Mouse (Mus musculus) lung, embryonic 15.5 days (tissue): ENCODE measurements around the gene Ift81. TPM values are rescaled to one million over a fixed set of nuclear protein-coding genes. Genes with fewer than 3 reads are reported as not detected.

Experiments
- ATAC-seq: fragments of 200-750 bp; cut with Nextera tagmentation; 2 replicates; pipeline ENCODE4 v1.8.0; 2017; ENCODE audit warnings: moderate number of reproducible peaks, borderline replicate concordance; ENCODE audit not compliant: low FRiP score, low TSS enrichment; ENCODE audit errors: extremely low read depth
- H3K27ac ChIP-seq: fragments of 300-500 bp; sonication (generic); 2 replicates; pipeline ENCODE4 v1.5.1; 2015; ENCODE audit warnings: moderate library complexity, mild to moderate bottlenecking, inconsistent platforms
- H3K27me3 ChIP-seq: fragments of 300-500 bp; sonication (generic); 2 replicates; pipeline ENCODE4 v1.6.1; 2015; ENCODE audit warnings: inconsistent platforms
- H3K36me3 ChIP-seq: fragments of 300-500 bp; sonication (generic); 2 replicates; pipeline ENCODE4 v1.6.1; 2015; ENCODE audit warnings: inconsistent platforms
- H3K4me1 ChIP-seq: fragments of 300-500 bp; sonication (generic); 2 replicates; pipeline ENCODE4 v1.6.1; 2015; ENCODE audit warnings: inconsistent platforms
- H3K4me2 ChIP-seq: fragments of 300-500 bp; sonication (generic); 2 replicates; pipeline ENCODE4 v1.6.1; 2015; ENCODE audit warnings: inconsistent platforms, mild to moderate bottlenecking, moderate library complexity
- H3K4me3 ChIP-seq: fragments of 300-500 bp; sonication (generic); 2 replicates; pipeline ENCODE4 v1.5.1; 2015; ENCODE audit warnings: mild to moderate bottlenecking, inconsistent platforms
- H3K9ac ChIP-seq: fragments of 300-500 bp; sonication (generic); 2 replicates; pipeline ENCODE4 v1.6.1; 2015; ENCODE audit warnings: inconsistent platforms
- H3K9me3 ChIP-seq: fragments of 300-500 bp; sonication (generic); 2 replicates; pipeline ENCODE4 v1.6.1; 2016; ENCODE audit warnings: inconsistent platforms
- WGBS: fragments of 180-500 bp; shearing (Covaris S2); methylation state at CpG from one replicate; pipeline ENCODE4 v1.1.7; 2015; 5-methylcytosine and 5-hydroxymethylcytosine counted together
- polyA plus RNA-seq: library from polyadenylated mRNA; unstranded; fragments of >200 nt; fragmentation: Nextera tagmentation; extraction: Ambion mirVana; gene quantifications from 2 replicates; pipeline ENCODE4 v1.2.1, GENCODE M21; 2015

Gene Ift81
- polyA plus RNA-seq, 1 experiment from 2014 or later = 37.3 TPM

GRCm38 (mm10) chr5:122501101-122502076, 112.9 kb downstream of the Ift81 start:
- Histone ChIP-seq H3K27me3 (no peaks in the 10 kb centered on the region), H3K4me3 (peak overlapping the region; percentile 100), H3K9ac (peak overlapping the region; percentile 97), H3K4me2 (peak overlapping the region; percentile 58), H3K4me1 (peaks cover 38% of the 10 kb centered on the region), H3K36me3 (peaks cover 4% of the 10 kb centered on the region; the same call in 1 of the 2 replicates), H3K9me3 (no peaks in the 10 kb centered on the region), H3K27ac (peak overlapping the region; percentile 99)
- WGBS = 1% methylated on average over 99 of the region's 113 CpGs
- peak; percentile 41 for ATAC-seq

GRCm38 (mm10) chr5:122500563-122500962, 113.8 kb downstream of the Ift81 start:
- peak overlapping the region; percentile 58 for H3K4me2 ChIP-seq
- no peak overlapping the region for H3K27ac ChIP-seq
- no peak for ATAC-seq
- peak overlapping the region; percentile 100 for H3K4me3 ChIP-seq
- H3K36me3 ChIP-seq = peaks cover 12% of the 10 kb centered on the region
- 15% methylated on average over 5 of the region's 5 CpGs for WGBS
- H3K9me3 ChIP-seq = no peaks in the 10 kb centered on the region
- no peaks in the 10 kb centered on the region for H3K27me3 ChIP-seq
- peaks cover 38% of the 10 kb centered on the region for H3K4me1 ChIP-seq
- H3K9ac ChIP-seq = peak overlapping the region; percentile 97

Other genes starting within 250 kb of the Ift81 start
- gene Gpn3, start 242.6 kb downstream of the Ift81 start, polyA plus RNA-seq = 70.5 and 70.7 TPM in 2 replicates
- 72.4 and 74.9 TPM in 2 replicates for gene Fam216a, start 242.2 kb downstream of the Ift81 start, polyA plus RNA-seq
- 152 and 160 TPM in 2 replicates for gene Arpc3, start 222.6 kb downstream of the Ift81 start, polyA plus RNA-seq
- 43.9 and 46.2 TPM in 2 replicates for gene Anapc7, start 192.8 kb downstream of the Ift81 start, polyA plus RNA-seq
- gene Atp2a2, start 112.3 kb downstream of the Ift81 start, polyA plus RNA-seq = 31.3 and 37.3 TPM in 2 replicates
- gene P2rx7, start 29.4 kb upstream of the Ift81 start, polyA plus RNA-seq = 3.1 and 3.3 TPM in 2 replicates
- gene P2rx4, start 93.0 kb upstream of the Ift81 start, polyA plus RNA-seq = 16.6 and 17.5 TPM in 2 replicates
- 35.0 and 36.4 TPM in 2 replicates for gene Camkk2, start 164.9 kb upstream of the Ift81 start, polyA plus RNA-seq
- 431 and 432 TPM in 2 replicates for gene Anapc5, start 206.8 kb upstream of the Ift81 start, polyA plus RNA-seq
- 30.9 and 31.9 TPM in 2 replicates for gene Rnf34, start 235.5 kb upstream of the Ift81 start, polyA plus RNA-seq